Mouse (Mus musculus) frontal cortex, adult (tissue): ENCODE measurements at regions not wholly inside any gene's neighbourhood (a gene's known extent, or its start where the extent isn't known, plus 50 kb on each side); places are given as distances from the start of the nearest gene placed in this dataset.
"Not testable (repeated sequence)": the region's sequence is repeated elsewhere in the genome, so short reads cannot be mapped to it uniquely, and the experiment has no call there.

Experiments used
- ATAC-seq: cut with Nextera tagmentation; 2 replicates; pipeline ENCODE4 v1.9.2; 2017; ENCODE audit warnings: mild to moderate bottlenecking, moderate library complexity, mixed read lengths; ENCODE audit not compliant: low TSS enrichment

DNA sequence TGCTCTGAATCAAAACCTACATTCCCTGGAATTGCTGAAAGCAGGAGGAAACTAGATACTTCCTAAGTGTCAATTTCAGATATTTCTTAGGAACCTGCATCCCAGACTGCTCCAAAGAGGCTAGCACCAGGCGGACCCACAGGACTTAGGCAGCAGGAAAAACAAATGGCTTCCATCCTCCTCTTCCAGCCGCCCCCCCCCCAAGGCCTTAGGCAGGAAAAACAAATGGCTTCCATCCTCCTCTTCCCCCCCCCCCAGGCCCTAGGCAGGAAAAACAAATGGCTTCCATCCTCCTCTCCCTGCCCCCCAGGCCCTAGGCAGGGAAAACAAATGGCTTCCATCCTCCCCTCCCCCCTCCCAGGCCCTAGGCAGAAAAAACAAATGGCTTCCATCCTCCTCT is 64.5 kb upstream of the Nap1l2 start:
- no peak for ATAC-seq

DNA sequence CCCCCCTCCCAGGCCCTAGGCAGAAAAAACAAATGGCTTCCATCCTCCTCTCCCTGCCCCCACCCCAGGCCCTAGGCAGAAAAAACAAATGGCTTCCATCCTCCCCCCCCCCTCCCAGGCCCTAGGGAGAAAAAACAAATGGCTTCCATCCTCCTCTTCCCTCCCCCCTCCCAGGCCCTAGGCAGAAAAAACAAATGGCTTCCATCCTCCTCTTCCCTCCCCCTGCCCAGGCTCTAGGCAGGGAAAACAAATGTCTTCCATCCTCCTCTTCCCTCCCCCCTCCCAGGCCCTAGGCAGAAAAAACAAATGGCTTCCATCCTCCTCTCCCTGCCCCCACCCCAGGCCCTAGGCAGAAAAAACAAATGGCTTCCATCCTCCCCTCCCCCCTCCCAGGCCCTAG is 65.0 kb upstream of the Nap1l2 start:
- ATAC-seq = not testable (repeated sequence)

- not testable (repeated sequence) for ATAC-seq
These were observed 65.8 kb upstream of the Nap1l2 start for GRCm38 (mm10) chrX:103252056-103252850.

- no peak for ATAC-seq
These were observed 66.4 kb upstream of the Nap1l2 start for GRCm38 (mm10) chrX:103252881-103253280.

GRCm38 (mm10) chrX:103254867-103255266 is 66.3 kb upstream of the Cdx4 start:
- no peak for ATAC-seq

- peak; percentile 82 for ATAC-seq
These were observed 61.3 kb upstream of the Cdx4 start for GRCm38 (mm10) chrX:103259882-103260281.
